Mouse (Mus musculus) lung, embryonic 15.5 days (tissue): ENCODE measurements around the gene Zfp335. TPM values are rescaled to one million over a fixed set of nuclear protein-coding genes. Genes with fewer than 3 reads are reported as not detected.

Experiments
- polyA plus RNA-seq: library from polyadenylated mRNA; unstranded; fragments of >200 nt; fragmentation: Nextera tagmentation; extraction: Ambion mirVana; gene quantifications from 2 replicates; pipeline ENCODE4 v1.2.1, GENCODE M21; 2015

Zfp335 gene
- polyA plus RNA-seq, 1 experiment from 2014 or later, result 13.2 TPM

Other genes with a start within 250 kb of the Zfp335 start
- not detected in 2 replicates for gene Wfdc11, start 237.7 kb downstream of the Zfp335 start, polyA plus RNA-seq
- gene Wfdc13, start 226.7 kb downstream of the Zfp335 start, polyA plus RNA-seq, result 0.20 and 0.22 TPM in 2 replicates
- gene Spint4, start 213.3 kb downstream of the Zfp335 start, polyA plus RNA-seq, result not detected in 2 replicates
- gene Spint5, start 196.5 kb downstream of the Zfp335 start, polyA plus RNA-seq, result not detected in 2 replicates
- 1.9 and 2.3 TPM in 2 replicates for gene Wfdc3, start 165.8 kb downstream of the Zfp335 start, polyA plus RNA-seq
- 70.5 and 71.3 TPM in 2 replicates for gene Dnttip1, start 165.8 kb downstream of the Zfp335 start, polyA plus RNA-seq
- 554 and 590 TPM in 2 replicates for gene Ube2c, start 141.9 kb downstream of the Zfp335 start, polyA plus RNA-seq
- 2.0 and 9.7 TPM in 2 replicates for gene Tnnc2, start 131.8 kb downstream of the Zfp335 start, polyA plus RNA-seq
- gene Snx21, start 125.9 kb downstream of the Zfp335 start, polyA plus RNA-seq, result 24.4 and 27.0 TPM in 2 replicates
- 19.8 and 20.3 TPM in 2 replicates for gene Acot8, start 106.9 kb downstream of the Zfp335 start, polyA plus RNA-seq
- gene Zswim3, start 106.7 kb downstream of the Zfp335 start, polyA plus RNA-seq, result 6.7 and 8.4 TPM in 2 replicates
- 15.8 and 16.8 TPM in 2 replicates for gene Zswim1, start 89.1 kb downstream of the Zfp335 start, polyA plus RNA-seq
- not detected in 2 replicates for gene Spata25, start 83.2 kb downstream of the Zfp335 start, polyA plus RNA-seq
- gene Ctsa, start 78.9 kb downstream of the Zfp335 start, polyA plus RNA-seq, result 131 and 139 TPM in 2 replicates
- gene Neurl2, start 78.3 kb downstream of the Zfp335 start, polyA plus RNA-seq, result 6.6 and 7.5 TPM in 2 replicates
- gene Pltp, start 54.0 kb downstream of the Zfp335 start, polyA plus RNA-seq, result 149 and 169 TPM in 2 replicates
- gene Pcif1, start 32.5 kb downstream of the Zfp335 start, polyA plus RNA-seq, result 74.4 and 75.2 TPM in 2 replicates
- 0.59 and 1.4 TPM in 2 replicates for gene Mmp9, start 29.0 kb upstream of the Zfp335 start, polyA plus RNA-seq
- gene Slc12a5, start 49.0 kb upstream of the Zfp335 start, polyA plus RNA-seq, result 0.68 and 1.1 TPM in 2 replicates
- gene Ncoa5, start 123.1 kb upstream of the Zfp335 start, polyA plus RNA-seq, result 67.4 and 73.8 TPM in 2 replicates
- gene Cd40, start 143.9 kb upstream of the Zfp335 start, polyA plus RNA-seq, result 30.2 and 35.4 TPM in 2 replicates
- not detected in 2 replicates for gene 1700025C18Rik, start 179.0 kb upstream of the Zfp335 start, polyA plus RNA-seq